Mouse (Mus musculus) bone marrow, adult 2 months (tissue): ENCODE data around the gene Surf2.

Source experiments
- CTCF ChIP-seq: fragments of 200-500 bp; IDR thresholded peaks from 2 replicates; pipeline ENCODE4 v1.5.1; 2011; ENCODE audit warnings: low read length, control low read depth; ENCODE audit not compliant: control insufficient read depth, insufficient read depth
- POLR2A ChIP-seq: fragments of 200-500 bp; IDR thresholded peaks from 2 replicates; pipeline ENCODE4 v1.6.1; 2011; ENCODE audit warnings: low read depth, mild to moderate bottlenecking, control low read depth, low read length, borderline replicate concordance; ENCODE audit not compliant: control insufficient read depth

DNA sequence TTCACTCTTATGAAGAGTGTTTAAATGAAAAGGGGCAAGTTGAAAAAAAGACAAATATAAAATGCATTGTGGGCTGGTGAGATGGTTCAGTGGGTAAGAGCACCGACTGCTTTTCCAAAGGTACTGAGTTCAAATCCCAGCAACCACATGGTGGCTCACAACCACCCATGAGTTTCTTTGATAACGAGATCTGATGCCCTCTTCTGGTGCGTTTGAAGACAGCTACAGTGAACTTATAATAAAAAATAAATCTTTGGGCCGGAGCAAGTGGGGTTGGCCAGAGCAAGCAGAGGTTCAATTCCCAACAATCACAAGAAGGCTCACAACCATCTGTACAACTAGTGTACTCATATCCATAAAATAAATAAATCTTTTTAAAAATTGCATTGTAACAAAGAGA is 20.3 kb upstream of the Surf2 start:
- no peak for TF ChIP-seq POLR2A
- no peak for TF ChIP-seq CTCF
